Mouse (Mus musculus) hindbrain, embryonic 14.5 days (tissue): ENCODE results near the gene Cd5. TPM values are rescaled to one million over a fixed set of nuclear protein-coding genes. Genes with fewer than 3 reads are reported as not detected.

Source experiments
- ATAC-seq: fragments of 200-750 bp; cut with Nextera tagmentation; 2 replicates; pipeline ENCODE4 v1.8.0; 2017; ENCODE audit warnings: moderate number of reproducible peaks, mild to moderate bottlenecking, moderate TSS enrichment, moderate library complexity; ENCODE audit not compliant: low FRiP score
- DNase-seq: peaks from one replicate; pipeline ENCODE4 v3.0.0-alpha.2; 2015; ENCODE audit warnings: low spot score
- H3K27ac ChIP-seq: fragments of 300-500 bp; sonication (generic); 2 replicates; pipeline ENCODE4 v1.5.1; 2014; ENCODE audit warnings: mild to moderate bottlenecking, moderate library complexity
- H3K27me3 ChIP-seq: fragments of 300-500 bp; sonication (generic); 2 replicates; pipeline ENCODE4 v1.6.1; 2014; ENCODE audit warnings: mild to moderate bottlenecking, low read length, mixed read lengths; ENCODE audit not compliant: control insufficient read depth, insufficient read depth
- H3K36me3 ChIP-seq: fragments of 300-500 bp; sonication (generic); replicated peaks from 2 replicates; pipeline ENCODE4 v1.6.1; 2014; ENCODE audit not compliant: control insufficient read depth, insufficient read depth
- H3K4me1 ChIP-seq: fragments of 300-500 bp; sonication (generic); replicated peaks from 2 replicates; pipeline ENCODE4 v1.6.1; 2014; ENCODE audit warnings: antibody characterized with exemption, low read length, mixed read lengths; ENCODE audit not compliant: control insufficient read depth, insufficient read depth
- H3K4me2 ChIP-seq: fragments of 300-500 bp; sonication (generic); replicated peaks from 2 replicates; pipeline ENCODE4 v1.6.1; 2014; ENCODE audit warnings: mild to moderate bottlenecking, moderate library complexity
- H3K4me3 ChIP-seq: fragments of 300-500 bp; sonication (generic); replicated peaks from 2 replicates; pipeline ENCODE4 v1.5.1; 2014; ENCODE audit warnings: mild to moderate bottlenecking, low read length
- H3K9ac ChIP-seq: fragments of 300-500 bp; sonication (generic); 2 replicates; pipeline ENCODE4 v1.6.1; 2014
- H3K9me3 ChIP-seq: fragments of 300-500 bp; sonication (generic); 2 replicates; pipeline ENCODE4 v1.6.1; 2016; ENCODE audit warnings: low read length; ENCODE audit not compliant: control insufficient read depth
- WGBS: fragments of 180-500 bp; shearing (Covaris S2); extraction: QIAGEN DNeasy Blood & Tissue Kit; methylation state at CpG from one replicate; pipeline ENCODE4 v1.1.7; 2014; 5-methylcytosine and 5-hydroxymethylcytosine counted together
- polyA plus RNA-seq: library from polyadenylated mRNA; unstranded; fragments of >200 nt; fragmentation: Nextera tagmentation; extraction: Ambion mirVana; gene quantifications from 2 replicates; pipeline ENCODE4 v1.2.1, GENCODE M21; 2014

The Cd5 gene
- polyA plus RNA-seq, 1 experiment from 2014 or later, result 0.31 TPM

- WGBS, result 92% methylated on average over 10 of the region's 10 CpGs
- no peak overlapping the region for H3K9ac ChIP-seq
- no peak overlapping the region for H3K4me3 ChIP-seq
These were observed 25.3 kb downstream of the Cd5 start for GRCm38 (mm10) chr19:10713551-10713950.

GRCm38 (mm10) chr19:10712646-10713045, 26.2 kb downstream of the Cd5 start:
- Histone ChIP-seq H3K4me2 (no peak overlapping the region), H3K27me3 (no peaks in the 10 kb centered on the region), H3K9ac (no peak overlapping the region), H3K36me3 (peaks cover 45% of the 10 kb centered on the region), H3K4me3 (no peak overlapping the region), H3K4me1 (peaks cover 21% of the 10 kb centered on the region), H3K27ac (no peak overlapping the region), H3K9me3 (no peaks in the 10 kb centered on the region)
- WGBS, result 96% methylated on average over 12 of the region's 12 CpGs
- no peak for ATAC-seq
- DNase-seq, result no peak

More at GRCm38 (mm10) chr19:10713551-10713950, 25.3 kb downstream of the Cd5 start:
- H3K36me3 ChIP-seq, result peaks cover 40% of the 10 kb centered on the region
- ATAC-seq (no peak), DNase-seq (no peak)
- H3K9me3 ChIP-seq, result no peaks in the 10 kb centered on the region
- peaks cover 21% of the 10 kb centered on the region for H3K4me1 ChIP-seq
- H3K4me2 ChIP-seq, result no peak overlapping the region
- no peak overlapping the region for H3K27ac ChIP-seq
- no peaks in the 10 kb centered on the region for H3K27me3 ChIP-seq

- peaks cover 49% of the 10 kb centered on the region for H3K36me3 ChIP-seq
- WGBS, result 93% methylated on average over 7 of the region's 7 CpGs
These were observed 26.6 kb downstream of the Cd5 start for GRCm38 (mm10) chr19:10712194-10712593.

GRCm38 (mm10) chr19:10710751-10711150, 28.1 kb downstream of the Cd5 start:
- H3K4me2 ChIP-seq, result no peak overlapping the region
- no peak for DNase-seq
- peaks cover 57% of the 10 kb centered on the region for H3K36me3 ChIP-seq
- H3K4me3 ChIP-seq, result no peak overlapping the region
- no peak overlapping the region for H3K9ac ChIP-seq
- 89% methylated on average over 4 of the region's 4 CpGs for WGBS
- peaks cover 21% of the 10 kb centered on the region for H3K4me1 ChIP-seq
- ATAC-seq, result no peak
- peak overlapping the region; percentile 86 for H3K27ac ChIP-seq
- H3K9me3 ChIP-seq, result no peaks in the 10 kb centered on the region
- no peaks in the 10 kb centered on the region for H3K27me3 ChIP-seq

More at GRCm38 (mm10) chr19:10712194-10712593, 26.6 kb downstream of the Cd5 start:
- H3K9ac ChIP-seq, result no peak overlapping the region
- no peak overlapping the region for H3K4me2 ChIP-seq
- peaks cover 21% of the 10 kb centered on the region for H3K4me1 ChIP-seq
- H3K9me3 ChIP-seq, result no peaks in the 10 kb centered on the region
- H3K27ac ChIP-seq, result no peak overlapping the region
- DNase-seq (no peak), ATAC-seq (no peak)
- H3K27me3 ChIP-seq, result no peaks in the 10 kb centered on the region
- H3K4me3 ChIP-seq, result no peak overlapping the region

- Histone ChIP-seq H3K9me3 (no peaks in the 10 kb centered on the region), H3K4me1 (peaks cover 21% of the 10 kb centered on the region), H3K4me2 (no peak overlapping the region), H3K27me3 (no peaks in the 10 kb centered on the region), H3K4me3 (no peak overlapping the region), H3K9ac (no peak overlapping the region), H3K27ac (peak overlapping the region; percentile 86), H3K36me3 (peaks cover 57% of the 10 kb centered on the region)
- WGBS, result 64% methylated on average over 9 of the region's 9 CpGs
- ATAC-seq (peak; percentile 21; the same call in 1 of the 2 replicates), DNase-seq (peak; percentile 66)
These were observed 28.7 kb downstream of the Cd5 start for GRCm38 (mm10) chr19:10710088-10710511.

- H3K4me1 ChIP-seq, result peaks cover 20% of the 10 kb centered on the region
- no peak overlapping the region for H3K4me2 ChIP-seq
- 13% methylated on average over 8 of the region's 8 CpGs for WGBS
- no peak overlapping the region for H3K9ac ChIP-seq
- DNase-seq (peak; percentile 95), ATAC-seq (peak; percentile 84)
- H3K4me3 ChIP-seq, result no peak overlapping the region
- no peaks in the 10 kb centered on the region for H3K9me3 ChIP-seq
- H3K27me3 ChIP-seq, result no peaks in the 10 kb centered on the region
- peaks cover 57% of the 10 kb centered on the region for H3K36me3 ChIP-seq
- H3K27ac ChIP-seq, result peak overlapping the region; percentile 86
These were observed 29.3 kb downstream of the Cd5 start for GRCm38 (mm10) chr19:10709360-10710087.

GRCm38 (mm10) chr19:10708900-10709299, 29.9 kb downstream of the Cd5 start:
- no peak overlapping the region for H3K27ac ChIP-seq
- ATAC-seq, result no peak
- H3K9me3 ChIP-seq, result no peaks in the 10 kb centered on the region
- no peak overlapping the region for H3K4me2 ChIP-seq
- H3K4me1 ChIP-seq, result peaks cover 19% of the 10 kb centered on the region
- H3K27me3 ChIP-seq, result no peaks in the 10 kb centered on the region
- WGBS, result 60% methylated on average over 6 of the region's 6 CpGs
- DNase-seq, result no peak
- no peak overlapping the region for H3K9ac ChIP-seq
- H3K36me3 ChIP-seq, result peaks cover 54% of the 10 kb centered on the region
- H3K4me3 ChIP-seq, result no peak overlapping the region

- Histone ChIP-seq H3K4me3 (no peak overlapping the region), H3K9me3 (no peaks in the 10 kb centered on the region), H3K4me1 (peaks cover 19% of the 10 kb centered on the region), H3K4me2 (no peak overlapping the region), H3K27ac (no peak overlapping the region), H3K27me3 (no peaks in the 10 kb centered on the region), H3K36me3 (peaks cover 44% of the 10 kb centered on the region), H3K9ac (no peak overlapping the region)
- DNase-seq, result no peak
- WGBS, result 97% methylated on average over 1 of the region's 1 CpGs
- ATAC-seq, result no peak
These were observed 30.9 kb downstream of the Cd5 start for GRCm38 (mm10) chr19:10707881-10708280.

- no peak overlapping the region for H3K4me2 ChIP-seq
- no peaks in the 10 kb centered on the region for H3K27me3 ChIP-seq
- no peak overlapping the region for H3K9ac ChIP-seq
- no peaks in the 10 kb centered on the region for H3K9me3 ChIP-seq
- no peak overlapping the region for H3K27ac ChIP-seq
- H3K4me1 ChIP-seq, result peaks cover 19% of the 10 kb centered on the region
- WGBS, result 85% methylated on average over 13 of the region's 13 CpGs
- no peak for DNase-seq
- H3K4me3 ChIP-seq, result no peak overlapping the region
- ATAC-seq, result no peak
- H3K36me3 ChIP-seq, result peaks cover 38% of the 10 kb centered on the region
These were observed 31.5 kb downstream of the Cd5 start for GRCm38 (mm10) chr19:10707087-10707875.
